Mouse (Mus musculus): ENCODE data around the gene Nptx2. TPM values are rescaled to one million over a fixed set of nuclear protein-coding genes. Genes with fewer than 3 reads are reported as not detected.

The Nptx2 gene
- polyA plus RNA-seq, 1 experiment: not detected

- H3K79me2 ChIP-seq (ENCODE audit: control insufficient read depth, insufficient read depth): no peaks in the 10 kb centered on the region
- H3K4me3 ChIP-seq: no peak overlapping the region
- H3ac ChIP-seq (ENCODE audit: control insufficient read depth, insufficient read length): no peak overlapping the region
- H3K27me3 ChIP-seq (ENCODE audit: control insufficient read depth, insufficient read depth, insufficient read length): peaks cover 9% of the 10 kb centered on the region
- no peaks in the 10 kb centered on the region for H3K36me3 ChIP-seq (ENCODE audit: control insufficient read depth, insufficient read depth)
- TF ChIP-seq POLR2A (IDR thresholded peaks at IDR 0.05; ENCODE audit: insufficient read length, low read depth) (no peak), CEBPB (IDR thresholded peaks at IDR 0.05; ENCODE audit: insufficient read depth, poor library complexity, severe bottlenecking) (no peak), USF1 (IDR thresholded peaks at IDR 0.05; ENCODE audit: low read depth) (no peak), SRF (IDR thresholded peaks at IDR 0.05; ENCODE audit: control insufficient read depth, insufficient read length, low read depth) (no peak), E2F4 (IDR thresholded peaks at IDR 0.05; ENCODE audit: insufficient read depth) (no peak), REST (IDR thresholded peaks at IDR 0.05; ENCODE audit: insufficient read depth, insufficient read length) (no peak), MYOG (IDR thresholded peaks at IDR 0.05; ENCODE audit: control insufficient read depth in 1 of 3, insufficient read depth in 1 of 3, insufficient read length in 2 of 3, low read depth in 2 of 3) (no peak), POLR2AphosphoS2 (IDR thresholded peaks at IDR 0.05; ENCODE audit: insufficient read length, low read depth) (no peak), TCF12 (IDR thresholded peaks at IDR 0.05; ENCODE audit: insufficient read depth, poor library complexity, severe bottlenecking) (no peak), MYOD1 (IDR thresholded peaks at IDR 0.05; ENCODE audit: control insufficient read depth in 1 of 3, insufficient read length in 2 of 3, low read depth in 2 of 3) (no peak), MAX (IDR thresholded peaks at IDR 0.05; ENCODE audit: low read depth) (no peak)
- no peak overlapping the region for H3K4me2 ChIP-seq (ENCODE audit: low read depth)
These were observed 25.6 kb upstream of the Nptx2 start for GRCm38 (mm10) chr5:144520096-144520495.

DNA sequence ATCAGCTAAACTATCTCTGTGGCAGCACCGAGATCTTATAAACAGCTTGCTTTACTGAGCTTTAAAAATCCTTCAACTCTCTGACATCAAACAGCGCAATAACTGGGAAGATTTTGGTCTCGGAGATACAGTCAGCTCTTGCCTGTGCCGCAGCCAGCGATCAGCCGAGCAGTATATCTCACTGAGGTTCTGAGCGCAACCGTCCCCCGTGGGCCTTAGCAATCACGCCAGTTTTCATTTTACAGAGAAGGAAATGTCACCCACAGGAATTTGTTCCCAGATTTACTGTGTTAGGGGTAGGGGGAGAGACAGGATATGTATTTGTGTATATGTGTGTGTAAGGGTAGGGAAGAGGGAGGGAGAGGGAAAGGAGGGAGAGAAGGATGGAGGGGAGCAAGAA is 20.9 kb upstream of the Nptx2 start:
- Histone ChIP-seq H3K79me2 (ENCODE audit: control insufficient read depth, insufficient read depth) (no peaks in the 10 kb centered on the region), H3K27me3 (ENCODE audit: control insufficient read depth, insufficient read depth, insufficient read length) (peaks cover 4% of the 10 kb centered on the region), H3K4me3 (no peak overlapping the region), H3K4me2 (ENCODE audit: low read depth) (no peak overlapping the region), H3K36me3 (ENCODE audit: control insufficient read depth, insufficient read depth) (no peaks in the 10 kb centered on the region), H3ac (ENCODE audit: control insufficient read depth, insufficient read length) (no peak overlapping the region)
- TF ChIP-seq TCF3 (IDR thresholded peaks at IDR 0.05; ENCODE audit: insufficient read length, low read depth) (no peak), USF1 (IDR thresholded peaks at IDR 0.05; ENCODE audit: low read depth) (no peak), E2F4 (IDR thresholded peaks at IDR 0.05; ENCODE audit: insufficient read depth) (no peak), TCF12 (IDR thresholded peaks at IDR 0.05; ENCODE audit: insufficient read depth, poor library complexity, severe bottlenecking) (no peak), SRF (IDR thresholded peaks at IDR 0.05; ENCODE audit: control insufficient read depth, insufficient read length, low read depth) (no peak), REST (IDR thresholded peaks at IDR 0.05; ENCODE audit: insufficient read depth, insufficient read length) (no peak), POLR2AphosphoS2 (IDR thresholded peaks at IDR 0.05; ENCODE audit: insufficient read length, low read depth) (no peak), MYOG (IDR thresholded peaks at IDR 0.05; ENCODE audit: control insufficient read depth in 1 of 3, insufficient read depth in 1 of 3, insufficient read length in 2 of 3, low read depth in 2 of 3) (no peak), POLR2A (IDR thresholded peaks at IDR 0.05; ENCODE audit: insufficient read length, low read depth) (no peak), CEBPB (IDR thresholded peaks at IDR 0.05; ENCODE audit: insufficient read depth, poor library complexity, severe bottlenecking) (no peak), MYOD1 (IDR thresholded peaks at IDR 0.05; ENCODE audit: control insufficient read depth in 1 of 3, insufficient read length in 2 of 3, low read depth in 2 of 3) (no peak)

DNA sequence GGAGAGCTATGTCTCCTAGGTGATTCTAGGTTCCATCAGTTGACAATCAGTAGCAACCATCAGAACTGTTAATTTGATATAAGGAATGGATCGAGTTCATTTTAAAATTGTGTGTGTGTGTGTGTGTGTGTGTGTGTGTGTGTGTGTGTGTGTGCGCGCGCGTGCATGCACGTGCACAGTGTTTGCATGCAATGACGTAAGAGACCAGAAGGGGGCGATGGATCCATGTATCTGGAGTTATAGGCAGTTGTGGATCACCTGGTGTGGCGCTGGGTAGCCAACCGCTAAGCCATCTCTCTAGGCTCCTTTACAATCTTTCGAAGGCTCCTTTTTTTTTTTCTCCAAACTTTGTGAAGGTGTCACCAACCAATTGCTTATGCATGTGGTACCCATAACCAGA is 16.6 kb upstream of the Nptx2 start:
- TF ChIP-seq USF1 (IDR thresholded peaks at IDR 0.05; ENCODE audit: low read depth) (no peak), E2F4 (IDR thresholded peaks at IDR 0.05; ENCODE audit: insufficient read depth) (no peak), CEBPB (IDR thresholded peaks at IDR 0.05; ENCODE audit: insufficient read depth, poor library complexity, severe bottlenecking) (no peak), TCF3 (IDR thresholded peaks at IDR 0.05; ENCODE audit: insufficient read length, low read depth) (no peak), MAX (IDR thresholded peaks at IDR 0.05; ENCODE audit: low read depth) (no peak), MYOG (IDR thresholded peaks at IDR 0.05; ENCODE audit: control insufficient read depth in 1 of 3, insufficient read depth in 1 of 3, insufficient read length in 2 of 3, low read depth in 2 of 3) (no peak), POLR2AphosphoS2 (IDR thresholded peaks at IDR 0.05; ENCODE audit: insufficient read length, low read depth) (no peak), MYOD1 (IDR thresholded peaks at IDR 0.05; ENCODE audit: control insufficient read depth in 1 of 3, insufficient read length in 2 of 3, low read depth in 2 of 3) (no peak), REST (IDR thresholded peaks at IDR 0.05; ENCODE audit: insufficient read depth, insufficient read length) (no peak), TCF12 (IDR thresholded peaks at IDR 0.05; ENCODE audit: insufficient read depth, poor library complexity, severe bottlenecking) (no peak), POLR2A (IDR thresholded peaks at IDR 0.05; ENCODE audit: insufficient read length, low read depth) (no peak), SRF (IDR thresholded peaks at IDR 0.05; ENCODE audit: control insufficient read depth, insufficient read length, low read depth) (no peak)
- no peaks in the 10 kb centered on the region for H3K79me2 ChIP-seq (ENCODE audit: control insufficient read depth, insufficient read depth)

DNA sequence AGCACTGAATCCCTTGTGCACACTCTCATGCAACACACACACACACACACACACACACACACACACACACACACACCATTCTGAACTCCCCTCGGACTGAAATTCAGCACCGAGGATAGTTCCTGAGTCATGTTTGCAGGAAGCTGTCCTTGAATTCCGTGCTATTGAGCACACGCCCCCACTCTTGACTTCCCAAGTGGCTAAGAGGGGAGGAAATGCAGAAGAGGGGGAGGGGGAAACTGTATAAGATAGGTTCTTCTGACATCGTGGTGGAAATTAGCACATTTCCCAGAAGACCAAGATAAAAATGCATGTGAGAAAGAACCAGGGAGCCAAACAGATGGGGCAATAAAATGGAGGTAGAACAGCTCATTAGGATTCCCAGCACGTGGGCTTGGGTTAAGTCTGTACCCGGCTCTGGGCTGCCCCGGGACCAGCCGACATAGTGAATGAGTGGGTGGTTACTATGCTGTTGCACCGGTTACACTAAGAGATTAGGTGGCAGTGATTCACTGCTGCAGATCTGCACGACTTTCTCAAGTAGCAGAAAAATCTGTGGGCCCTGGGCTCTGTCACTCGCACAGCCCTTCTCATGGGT is 2.9 kb upstream of the Nptx2 start:
- Histone ChIP-seq H3ac (ENCODE audit: control insufficient read depth, insufficient read length) (no peak overlapping the region), H3K4me3 (no peak overlapping the region), H3K27me3 (ENCODE audit: control insufficient read depth, insufficient read depth, insufficient read length) (peaks cover 4% of the 10 kb centered on the region), H3K36me3 (ENCODE audit: control insufficient read depth, insufficient read depth) (no peaks in the 10 kb centered on the region), H3K79me2 (ENCODE audit: control insufficient read depth, insufficient read depth) (no peaks in the 10 kb centered on the region), H3K4me2 (ENCODE audit: low read depth) (no peak overlapping the region)
- TF ChIP-seq REST (IDR thresholded peaks at IDR 0.05; ENCODE audit: insufficient read depth, insufficient read length): peak; percentile 21
- TF ChIP-seq POLR2AphosphoS2 (IDR thresholded peaks at IDR 0.05; ENCODE audit: insufficient read length, low read depth): no peak
- no peak for TF ChIP-seq TCF12 (IDR thresholded peaks at IDR 0.05; ENCODE audit: insufficient read depth, poor library complexity, severe bottlenecking)

More for the DNA sequence above, 16.6 kb upstream of the Nptx2 start:
- H3ac ChIP-seq (ENCODE audit: control insufficient read depth, insufficient read length): no peak overlapping the region
- no peaks in the 10 kb centered on the region for H3K36me3 ChIP-seq (ENCODE audit: control insufficient read depth, insufficient read depth)
- no peak overlapping the region for H3K4me3 ChIP-seq
- no peaks in the 10 kb centered on the region for H3K27me3 ChIP-seq (ENCODE audit: control insufficient read depth, insufficient read depth, insufficient read length)
- no peak overlapping the region for H3K4me2 ChIP-seq (ENCODE audit: low read depth)
